Mouse (Mus musculus) liver, embryonic 14.5 days (tissue): ENCODE measurements around the gene Isl2.

Source experiments
- CTCF ChIP-seq: IDR thresholded peaks from 2 replicates; pipeline ENCODE4 v1.5.1; 2016; ENCODE audit warnings: antibody characterized with exemption, low read depth, control low read depth
- EP300 ChIP-seq: IDR thresholded peaks from 2 replicates; pipeline ENCODE4 v1.6.1; 2016; ENCODE audit warnings: antibody characterized with exemption, low read depth

- TF ChIP-seq CTCF = no peak
- no peak for TF ChIP-seq EP300
These were observed 6.5 kb downstream of the Isl2 start for GRCm38 (mm10) chr9:55544861-55545555.
